Mouse (Mus musculus) left cerebral cortex, adult 18-20 months (tissue): ENCODE measurements at regions not wholly inside any gene's neighbourhood (a gene's known extent, or its start where the extent isn't known, plus 50 kb on each side); places are given as distances from the start of the nearest gene placed in this dataset.

ENCODE experiments used
- DNase-seq, 2 experiments: peaks; one replicate each; pipeline ENCODE4 v3.0.0; 2021 to 2022; ENCODE audit warnings: low spot score in 2 of 2, mixed read lengths in 1 of 2

GRCm38 (mm10) chr10:117528575-117529268 lies 100.6 kb upstream of the Cpm start:
- no peak for DNase-seq

GRCm38 (mm10) chr10:117527979-117528378 lies 101.3 kb upstream of the Cpm start:
- DNase-seq = no peak

GRCm38 (mm10) chr10:117527243-117527642 lies 102.1 kb upstream of the Cpm start:
- no peak for DNase-seq

GRCm38 (mm10) chr10:117526834-117527188 lies 102.5 kb upstream of the Cpm start:
- no peak for DNase-seq

GRCm38 (mm10) chr10:117526008-117526833 lies 103.1 kb upstream of the Cpm start:
- DNase-seq = no peak

GRCm38 (mm10) chr10:117525608-117526007 lies 103.7 kb upstream of the Cpm start:
- DNase-seq = no peak

DNA sequence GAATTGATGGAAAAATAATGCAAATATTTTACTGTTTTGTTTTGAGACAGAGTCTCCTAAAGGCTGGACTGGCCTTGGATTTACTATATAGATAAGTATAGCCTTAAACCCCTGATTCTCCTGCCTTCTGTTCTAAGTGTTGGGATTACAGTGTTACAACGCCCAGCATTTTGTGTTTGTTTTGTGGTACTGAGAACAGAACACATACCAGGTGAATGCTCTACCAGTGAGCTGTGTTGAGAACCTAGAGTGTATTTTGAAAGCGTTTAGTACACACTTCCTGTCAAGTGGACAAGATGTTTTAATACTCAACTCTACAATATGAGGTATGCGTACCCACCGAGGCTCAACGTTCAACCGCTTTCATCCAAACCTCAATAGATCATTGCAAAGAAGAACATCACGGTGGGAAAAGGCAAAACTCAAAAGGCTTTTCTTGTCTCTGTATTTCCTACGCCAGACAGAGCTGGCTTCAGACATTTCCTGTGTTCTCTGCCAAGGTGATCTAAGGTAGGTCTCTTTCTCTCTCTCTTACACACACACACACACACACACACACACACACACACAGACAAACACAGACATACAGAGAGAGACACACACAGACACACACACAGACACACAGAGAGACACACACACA lies 104.3 kb upstream of the Cpm start:
- no peak for DNase-seq

- DNase-seq = no peak
Observed at GRCm38 (mm10) chr10:117524101-117524500, 105.2 kb upstream of the Cpm start.

GRCm38 (mm10) chr10:117522906-117523829 lies 106.1 kb upstream of the Cpm start:
- DNase-seq = no peak

- no peak for DNase-seq
Observed at GRCm38 (mm10) chr10:117522373-117522772, 106.9 kb upstream of the Cpm start.

GRCm38 (mm10) chr10:117521315-117522270 lies 107.7 kb upstream of the Cpm start:
- no peak for DNase-seq

- DNase-seq = no peak
Observed at GRCm38 (mm10) chr10:117520536-117521314, 108.6 kb upstream of the Cpm start.

DNA sequence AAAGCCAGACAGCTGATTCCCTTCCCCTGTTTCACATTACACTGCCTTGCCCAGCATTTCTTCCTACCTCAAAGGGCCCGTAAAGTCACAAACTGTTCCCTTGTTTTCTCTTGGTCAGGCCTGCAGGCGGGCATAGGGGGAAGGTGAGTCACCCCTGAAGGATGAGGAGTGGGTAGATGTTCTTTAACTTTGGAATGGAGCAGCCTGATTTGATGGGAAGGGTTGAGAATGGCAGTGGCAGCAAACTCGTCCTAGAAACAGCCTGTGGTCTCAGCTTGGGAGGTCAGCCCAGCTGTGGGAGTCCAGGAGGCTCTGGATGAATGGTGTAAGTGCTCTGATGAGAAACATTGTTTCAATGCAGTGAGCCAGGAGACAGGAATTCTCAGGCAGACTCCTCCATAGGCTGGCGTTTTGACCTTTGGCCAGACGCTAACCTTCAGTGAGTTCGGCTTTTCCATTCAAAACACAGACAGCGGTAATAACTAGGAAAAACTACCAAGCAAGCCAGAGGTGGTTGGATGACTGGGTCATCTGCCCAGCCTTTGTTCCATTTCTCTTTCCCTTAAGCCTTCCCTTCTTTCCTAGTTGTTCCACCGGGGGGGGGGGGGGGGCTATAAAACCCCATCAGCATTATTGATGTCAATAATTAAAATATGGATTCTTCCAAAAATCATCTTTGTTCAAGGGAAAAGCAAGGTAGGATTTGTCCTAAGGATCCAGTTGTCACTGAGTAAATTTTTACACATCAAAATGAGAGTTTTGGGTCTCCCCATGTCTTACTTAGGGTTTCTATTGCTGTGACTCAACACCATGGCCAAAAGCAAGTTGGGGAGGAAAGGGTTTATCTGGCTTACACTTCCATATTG lies 109.4 kb upstream of the Cpm start:
- DNase-seq = no peak

GRCm38 (mm10) chr10:117518793-117519669 lies 110.3 kb upstream of the Cpm start:
- no peak for DNase-seq

DNA sequence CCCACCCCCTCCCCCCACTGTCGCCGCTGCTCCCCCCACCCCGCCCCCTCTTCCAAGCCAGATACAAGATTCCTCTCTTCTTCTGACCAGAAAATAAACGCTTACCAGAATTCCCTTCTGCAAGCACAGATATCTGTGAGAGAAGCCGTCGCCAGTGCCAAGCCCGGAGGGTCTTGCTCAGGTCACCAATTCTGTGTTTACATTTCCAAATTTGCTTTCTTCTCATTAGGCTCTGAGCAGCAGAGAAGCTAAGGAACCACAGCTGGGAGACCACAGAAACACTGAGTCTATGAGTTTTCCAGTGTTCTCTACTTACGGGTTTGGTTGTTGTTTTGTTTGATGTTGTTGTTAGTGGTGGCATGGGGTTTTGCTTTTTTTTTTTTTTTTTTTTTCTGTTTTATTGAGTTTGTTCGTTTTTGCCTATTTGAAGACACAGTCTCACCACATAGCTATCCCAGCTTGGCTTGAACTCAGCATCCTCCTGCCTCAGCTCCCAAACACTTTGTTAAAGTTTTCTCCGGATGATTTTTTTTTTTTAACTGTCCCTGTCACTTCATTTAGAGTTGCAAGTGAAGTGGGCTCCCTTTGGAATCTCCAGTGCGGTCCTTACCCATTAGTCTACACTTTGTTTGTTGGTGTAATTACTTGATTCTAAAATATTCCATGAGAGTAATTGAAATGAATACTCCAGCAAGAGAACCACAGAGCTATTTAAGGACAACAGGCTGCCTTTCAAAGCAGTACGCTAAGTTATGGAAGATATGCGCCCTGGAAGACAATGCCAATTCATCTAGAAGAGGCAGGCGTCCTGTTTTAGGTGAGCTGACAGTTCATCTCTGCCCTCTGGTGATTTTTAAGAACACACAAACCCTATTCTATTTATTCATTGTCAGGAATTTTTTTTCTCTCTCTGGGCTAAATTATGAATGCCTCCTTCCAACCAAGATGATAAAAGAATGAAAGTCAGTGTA lies 111.2 kb upstream of the Cpm start:
- DNase-seq = no peak
